Mouse (Mus musculus) central nervous system, embryonic 14 days (tissue): ENCODE measurements around the gene Hist1h2ac. TPM values are rescaled to one million over a fixed set of nuclear protein-coding genes. Genes with fewer than 3 reads are reported as not detected.

ENCODE experiments used
- polyA plus RNA-seq: library from polyadenylated mRNA; depleted of rRNA; stranded (reverse); fragments of >200 nt; gene quantifications from 2 replicates; pipeline ENCODE4 v1.2.3, GENCODE M21; 2012; rRNA removed

The Hist1h2ac gene
- polyA plus RNA-seq, result 1.2 and 1.3 TPM in 2 replicates

DNA sequence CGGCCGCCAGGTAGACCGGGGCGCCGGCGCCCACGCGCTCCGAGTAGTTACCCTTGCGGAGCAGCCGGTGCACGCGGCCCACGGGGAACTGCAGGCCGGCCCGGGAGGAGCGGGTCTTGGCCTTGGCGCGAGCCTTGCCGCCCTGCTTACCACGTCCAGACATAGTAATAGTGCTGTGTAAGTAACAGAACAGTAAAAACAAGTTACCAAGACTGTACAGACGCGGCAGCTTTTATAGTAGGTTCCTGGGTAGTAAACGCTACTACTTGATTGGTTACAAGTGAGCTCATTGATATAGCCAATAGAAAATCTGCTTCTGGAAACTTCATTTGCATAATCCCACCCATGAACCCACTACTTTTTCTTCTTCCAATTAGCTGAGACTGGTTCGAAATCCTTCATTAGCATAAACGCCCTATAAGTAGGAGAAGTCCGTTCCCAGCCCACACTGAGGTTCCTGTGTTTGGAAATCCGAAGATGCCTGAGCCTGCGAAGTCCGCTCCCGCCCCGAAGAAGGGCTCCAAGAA is at the start of gene Hist1h2ac, which contains the start of gene Hist1h2bc:
Gene Hist1h2ac, minus strand, starts transcription at position 194 of the 527 bp plus-strand sequence.
Gene Hist1h2bc, plus strand, starts transcription at position 445 of the 527 bp plus-strand sequence.

DNA sequence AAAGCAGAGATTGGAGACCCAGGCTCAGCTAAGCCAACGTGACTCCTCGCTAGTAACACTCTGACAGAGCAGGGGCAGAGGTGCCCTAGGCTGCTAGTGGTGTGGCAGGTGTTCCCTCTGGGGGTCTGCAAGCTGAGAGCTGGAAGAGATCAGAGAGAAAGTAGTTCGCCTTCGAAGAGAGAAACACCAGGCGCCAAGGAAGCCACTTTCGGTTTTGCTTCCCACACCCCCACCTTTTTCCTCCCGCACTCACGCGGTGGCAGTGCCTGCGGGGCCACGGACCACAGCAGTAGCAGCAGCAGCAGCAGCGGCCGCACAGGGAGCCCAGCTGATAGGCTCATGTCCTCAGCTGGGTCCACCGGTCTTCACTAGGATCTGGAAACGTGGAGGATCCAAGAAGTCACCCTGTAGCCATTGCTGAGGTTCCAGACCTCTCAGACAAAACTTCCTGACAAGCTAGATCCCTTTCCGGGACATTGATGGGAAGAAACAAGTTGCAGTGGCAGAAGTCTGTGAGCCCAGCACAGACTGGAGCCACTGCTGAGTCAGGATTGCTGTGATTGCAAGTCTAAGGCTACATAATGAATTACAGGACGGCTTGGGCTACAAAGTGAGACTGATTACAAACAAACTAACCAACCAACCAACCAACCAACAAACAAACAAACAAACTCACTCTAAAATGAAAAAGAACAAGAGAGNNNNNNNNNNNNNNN is 26.8 kb upstream of the Hist1h2ac start, which contains the start of gene Hfe:
Gene Hfe, minus strand, starts transcription at position 481 of the 716 bp plus-strand sequence.

DNA sequence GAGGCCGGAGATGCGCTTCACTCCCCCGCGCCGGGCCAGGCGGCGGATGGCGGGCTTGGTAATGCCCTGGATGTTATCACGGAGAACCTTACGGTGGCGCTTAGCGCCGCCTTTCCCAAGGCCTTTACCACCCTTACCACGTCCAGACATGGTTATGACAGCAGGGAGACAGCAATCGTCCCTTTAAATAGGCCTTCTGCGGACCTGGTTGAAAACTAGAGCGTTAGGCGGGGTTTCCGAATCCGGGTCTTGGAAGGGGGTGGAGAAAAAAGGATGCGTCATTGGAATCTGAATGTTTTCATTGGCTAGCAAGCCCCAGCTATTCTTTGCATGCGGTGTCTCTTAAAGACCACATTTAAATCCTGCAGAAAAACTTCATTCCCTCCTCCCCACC is 14.5 kb upstream of the Hist1h2ac start, which contains the start of gene Hist1h4c:
Gene Hist1h4c, minus strand, starts transcription at position 155 of the 394 bp plus-strand sequence.

DNA sequence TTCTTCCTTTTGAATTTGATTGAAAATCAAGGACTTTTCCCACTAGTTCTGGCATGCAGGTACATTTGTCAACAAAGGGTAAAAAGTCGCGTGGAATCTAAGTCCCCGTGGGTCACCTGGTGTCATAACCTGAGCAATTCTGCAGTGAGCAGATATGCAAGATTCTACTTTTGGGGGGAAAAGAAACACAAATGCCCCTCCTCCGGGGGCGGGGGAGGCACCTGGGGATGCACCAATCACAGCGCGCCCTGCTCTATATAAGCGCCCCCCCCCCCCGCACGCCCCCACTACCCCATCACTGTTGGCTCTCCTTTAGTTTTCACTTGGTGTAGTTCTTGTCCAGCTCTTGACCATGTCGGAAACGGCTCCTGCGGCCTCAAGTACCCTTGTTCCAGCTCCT is 11.8 kb upstream of the Hist1h2ac start, which contains the start of gene Hist1h1t:
Gene Hist1h1t, plus strand, starts transcription at position 301 of the 400 bp plus-strand sequence.

Other genes starting within 250 kb of the Hist1h2ac start
- 0.06 and 0.07 TPM in 2 replicates for gene Btn1a1, start 218.0 kb downstream of the Hist1h2ac start, polyA plus RNA-seq
- gene Btn2a2, start 195.1 kb downstream of the Hist1h2ac start, polyA plus RNA-seq, result 0.04 and 0.11 TPM in 2 replicates
- gene Hist1h4h, start 152.9 kb downstream of the Hist1h2ac start, polyA plus RNA-seq, result 14.7 and 20.5 TPM in 2 replicates
- 187 and 225 TPM in 2 replicates for gene Hist1h2af, start 150.0 kb downstream of the Hist1h2ac start, polyA plus RNA-seq
- 16.6 and 25.3 TPM in 2 replicates for gene Hist1h3g, start 148.5 kb downstream of the Hist1h2ac start, polyA plus RNA-seq
- gene Hist1h2bh, start 140.6 kb downstream of the Hist1h2ac start, polyA plus RNA-seq, result 2.4 and 4.0 TPM in 2 replicates
- 2.5 and 3.5 TPM in 2 replicates for gene Hist1h3f, start 139.9 kb downstream of the Hist1h2ac start, polyA plus RNA-seq
- gene Hist1h4f, start 132.3 kb downstream of the Hist1h2ac start, polyA plus RNA-seq, result 10.2 and 14.3 TPM in 2 replicates
- 0.30 and 0.45 TPM in 2 replicates for gene Hist1h1d, start 130.7 kb downstream of the Hist1h2ac start, polyA plus RNA-seq
- 20.2 and 31.1 TPM in 2 replicates for gene Hist1h3e, start 121.6 kb downstream of the Hist1h2ac start, polyA plus RNA-seq
- 9.2 and 10.5 TPM in 2 replicates for gene Hist1h2ae, start 112.7 kb downstream of the Hist1h2ac start, polyA plus RNA-seq
- gene Hist1h2bg, start 112.6 kb downstream of the Hist1h2ac start, polyA plus RNA-seq, result 17.6 and 25.1 TPM in 2 replicates
- gene Hist1h2bf, start 109.8 kb downstream of the Hist1h2ac start, polyA plus RNA-seq, result 7.5 and 10.9 TPM in 2 replicates
- gene Hist1h2ad, start 109.6 kb downstream of the Hist1h2ac start, polyA plus RNA-seq, result 4.5 and 5.4 TPM in 2 replicates
- 14.9 and 24.5 TPM in 2 replicates for gene Hist1h3d, start 108.2 kb downstream of the Hist1h2ac start, polyA plus RNA-seq
- 6.8 and 9.8 TPM in 2 replicates for gene Hist1h4d, start 102.3 kb downstream of the Hist1h2ac start, polyA plus RNA-seq
- 2.1 and 2.5 TPM in 2 replicates for gene Hist1h2be, start 62.8 kb downstream of the Hist1h2ac start, polyA plus RNA-seq
- 5.2 and 7.1 TPM in 2 replicates for gene Hist1h1e, start 61.4 kb downstream of the Hist1h2ac start, polyA plus RNA-seq
- 25.7 and 29.8 TPM in 2 replicates for gene Hist1h2bc, start 251 bp upstream of the Hist1h2ac start, polyA plus RNA-seq
- gene Hist1h1t, start 11.9 kb upstream of the Hist1h2ac start, polyA plus RNA-seq, result 0.16 TPM in 1 of 2 replicates, not detected in the other
- gene Hist1h4c, start 14.5 kb upstream of the Hist1h2ac start, polyA plus RNA-seq, result 7.0 and 8.6 TPM in 2 replicates
- gene Hfe, start 26.9 kb upstream of the Hist1h2ac start, polyA plus RNA-seq, result 2.3 and 2.4 TPM in 2 replicates
- gene Hist1h1c, start 54.9 kb upstream of the Hist1h2ac start, polyA plus RNA-seq, result 12.2 and 12.7 TPM in 2 replicates
- 19.7 and 29.1 TPM in 2 replicates for gene Hist1h3c, start 61.7 kb upstream of the Hist1h2ac start, polyA plus RNA-seq
- gene Hist1h2bb, start 62.8 kb upstream of the Hist1h2ac start, polyA plus RNA-seq, result 6.1 and 9.8 TPM in 2 replicates
- 24.0 and 28.7 TPM in 2 replicates for gene Hist1h2ab, start 67.2 kb upstream of the Hist1h2ac start, polyA plus RNA-seq
- gene Hist1h3b, start 68.3 kb upstream of the Hist1h2ac start, polyA plus RNA-seq, result 26.1 and 47.9 TPM in 2 replicates
- gene Hist1h4b, start 73.1 kb upstream of the Hist1h2ac start, polyA plus RNA-seq, result 20.0 and 24.9 TPM in 2 replicates
- gene Hist1h4a, start 77.3 kb upstream of the Hist1h2ac start, polyA plus RNA-seq, result 8.6 and 12.5 TPM in 2 replicates
- 15.6 and 21.5 TPM in 2 replicates for gene Hist1h3a, start 78.4 kb upstream of the Hist1h2ac start, polyA plus RNA-seq
- 3.5 and 4.3 TPM in 2 replicates for gene Hist1h1a, start 79.7 kb upstream of the Hist1h2ac start, polyA plus RNA-seq
- 0.02 TPM in 1 of 2 replicates, not detected in the other for gene Trim38, start 86.0 kb upstream of the Hist1h2ac start, polyA plus RNA-seq
- not detected in 2 replicates for gene Slc17a2, start 123.0 kb upstream of the Hist1h2ac start, polyA plus RNA-seq
- gene Slc17a3, start 155.5 kb upstream of the Hist1h2ac start, polyA plus RNA-seq, result 0.01 TPM in 1 of 2 replicates, not detected in the other
- not detected in 2 replicates for gene Slc17a1, start 183.8 kb upstream of the Hist1h2ac start, polyA plus RNA-seq
- not detected in 2 replicates for gene Slc17a4, start 231.1 kb upstream of the Hist1h2ac start, polyA plus RNA-seq